Mouse (Mus musculus) CD4-positive helper T cell, adult 2 months (primary cell): ENCODE measurements at regions not wholly inside any gene's neighbourhood (a gene's known extent, or its start where the extent isn't known, plus 50 kb on each side); places are given as distances from the start of the nearest gene placed in this dataset.
A peak's percentile ranks its signal among the peaks of the same experiment; 100 is the strongest.

Experiments used
- DNase-seq: peaks from one replicate; pipeline ENCODE4 v3.0.0-alpha.2; 2012; ENCODE audit warnings: low read depth, missing footprints, low spot score

DNA sequence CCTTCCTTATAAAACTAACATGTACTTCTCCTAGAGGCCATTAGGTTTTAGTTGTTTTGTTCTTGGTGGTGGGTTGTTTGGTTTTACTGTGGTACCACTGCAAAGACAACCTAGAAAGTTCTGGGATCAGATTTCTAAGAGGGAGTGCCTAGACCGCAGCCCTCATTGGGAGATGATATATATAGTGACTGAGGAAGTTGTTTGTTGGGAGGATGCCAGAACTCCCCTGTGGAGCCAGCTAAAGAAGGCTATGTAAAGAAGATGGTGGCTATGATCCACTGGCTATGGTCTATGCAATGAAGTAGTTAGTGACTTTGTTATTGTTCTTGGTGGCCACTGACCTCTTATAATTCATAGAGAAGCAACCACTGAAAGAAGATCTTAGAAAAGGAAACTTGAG is 283.8 kb upstream of the Kif2a start:
- DNase-seq, result no peak

GRCm38 (mm10) chr13:107303878-107304277 is 282.0 kb upstream of the Kif2a start:
- DNase-seq, result no peak

GRCm38 (mm10) chr13:107303322-107303721 is 281.4 kb upstream of the Kif2a start:
- DNase-seq, result no peak

DNA sequence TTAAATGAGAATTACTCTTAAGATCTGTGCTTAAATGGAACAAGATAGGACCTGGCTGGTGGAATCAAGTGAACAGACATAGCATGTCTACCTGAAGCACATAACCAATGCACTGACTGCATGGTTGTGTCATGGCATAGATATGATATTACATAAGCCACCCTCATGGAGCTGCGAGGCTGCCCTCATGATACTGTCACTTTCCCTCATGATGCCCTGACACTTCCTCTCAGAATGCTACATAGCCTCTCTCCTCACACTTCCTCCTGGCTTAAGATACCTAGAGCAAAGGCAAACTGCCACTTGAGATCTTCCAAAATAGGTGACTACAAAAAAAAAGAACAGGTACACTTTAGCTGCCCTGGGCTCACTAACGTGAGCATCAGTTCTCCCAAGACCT is 278.9 kb upstream of the Kif2a start:
- no peak for DNase-seq

DNA sequence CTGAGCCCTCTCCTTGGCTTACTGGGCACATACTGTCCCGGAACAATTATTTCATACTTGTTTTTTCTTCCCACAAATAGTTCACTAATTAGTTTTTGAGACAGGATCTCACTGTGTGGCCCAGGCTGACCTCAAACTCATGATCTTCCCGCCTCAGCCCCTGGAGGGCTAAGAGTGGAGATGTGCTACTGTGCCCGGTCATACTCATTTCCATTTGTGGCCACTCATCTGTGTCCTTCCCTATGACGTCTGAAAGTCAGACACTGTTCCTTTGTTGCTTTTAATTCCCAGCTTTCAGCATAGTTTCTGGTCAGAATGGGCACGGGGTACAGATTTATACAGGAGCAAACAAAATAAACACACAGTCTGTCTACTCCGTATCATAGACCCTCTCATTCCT is 242.7 kb upstream of the Kif2a start:
- no peak for DNase-seq

- no peak for DNase-seq
These were observed 239.6 kb upstream of the Kif2a start for GRCm38 (mm10) chr13:107261479-107262050.

GRCm38 (mm10) chr13:107260274-107260673 is 238.3 kb upstream of the Kif2a start:
- no peak for DNase-seq

- no peak for DNase-seq
These were observed 226.0 kb upstream of the Kif2a start for GRCm38 (mm10) chr13:107247792-107248505.

GRCm38 (mm10) chr13:107246956-107247751 is 225.2 kb upstream of the Kif2a start:
- DNase-seq, result no peak

- no peak for DNase-seq
These were observed 222.2 kb upstream of the Kif2a start for GRCm38 (mm10) chr13:107244173-107244572.

DNA sequence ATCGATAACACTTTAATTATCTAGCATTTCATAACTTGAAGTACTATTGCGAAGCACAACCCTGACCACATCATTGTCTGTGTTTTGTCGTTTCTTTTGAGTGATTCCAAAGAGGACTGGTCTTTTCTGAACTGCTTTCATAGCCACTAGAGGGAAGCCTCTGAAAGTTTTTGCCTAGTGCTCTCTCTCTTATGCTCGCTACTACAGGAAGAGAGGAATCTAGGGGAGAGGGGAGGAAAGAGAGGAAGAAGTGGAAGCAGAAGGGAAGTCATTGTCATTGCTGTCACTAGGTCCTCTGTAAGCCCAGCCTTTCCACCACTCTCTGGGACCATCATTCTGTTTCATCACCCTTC is 217.1 kb upstream of the Kif2a start:
- no peak for DNase-seq

DNA sequence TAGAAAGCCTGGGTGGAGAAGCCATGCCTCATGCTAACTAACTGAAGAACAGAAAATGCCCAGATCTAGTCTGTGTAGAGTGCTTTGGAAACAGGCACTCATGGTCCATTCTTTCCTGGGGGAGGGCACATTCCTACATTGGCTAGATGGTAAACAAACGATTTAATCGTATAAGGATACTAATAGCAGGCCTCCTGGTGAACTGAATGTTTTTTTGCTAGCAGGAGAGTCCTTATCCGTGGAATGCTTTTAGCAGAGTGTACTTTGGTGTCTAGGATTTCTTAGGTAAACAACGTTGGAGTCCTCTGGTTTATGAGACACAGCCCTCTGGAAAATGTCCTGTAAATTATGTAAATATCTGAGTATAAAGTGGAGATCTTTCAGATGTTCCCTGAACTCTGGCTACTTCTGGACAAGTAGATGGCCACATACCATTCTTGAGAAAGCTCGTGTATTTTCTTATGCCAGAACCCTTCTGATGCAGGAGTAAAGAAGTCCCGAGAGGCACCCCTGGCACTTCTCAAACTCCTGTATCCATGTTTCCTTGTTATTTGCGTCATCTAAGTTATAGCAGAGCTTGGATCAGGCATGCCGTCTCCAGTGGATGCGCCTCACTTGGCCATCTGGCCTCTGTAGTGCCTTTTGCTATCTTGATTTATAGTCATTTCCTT is 216.6 kb upstream of the Kif2a start:
- DNase-seq, result no peak

GRCm38 (mm10) chr13:107219456-107219855 is 197.5 kb upstream of the Kif2a start:
- no peak for DNase-seq

- DNase-seq, result no peak
These were observed 196.4 kb upstream of the Kif2a start for GRCm38 (mm10) chr13:107218351-107218750.

GRCm38 (mm10) chr13:107217825-107218224 is 195.9 kb upstream of the Kif2a start:
- no peak for DNase-seq

- no peak for DNase-seq
These were observed 191.4 kb upstream of the Kif2a start for GRCm38 (mm10) chr13:107213281-107213680.

GRCm38 (mm10) chr13:107210676-107211075 is 188.8 kb upstream of the Kif2a start:
- DNase-seq, result no peak

- DNase-seq, result peak; percentile 2
These were observed 185.6 kb upstream of the Kif2a start for GRCm38 (mm10) chr13:107207354-107208181.

DNA sequence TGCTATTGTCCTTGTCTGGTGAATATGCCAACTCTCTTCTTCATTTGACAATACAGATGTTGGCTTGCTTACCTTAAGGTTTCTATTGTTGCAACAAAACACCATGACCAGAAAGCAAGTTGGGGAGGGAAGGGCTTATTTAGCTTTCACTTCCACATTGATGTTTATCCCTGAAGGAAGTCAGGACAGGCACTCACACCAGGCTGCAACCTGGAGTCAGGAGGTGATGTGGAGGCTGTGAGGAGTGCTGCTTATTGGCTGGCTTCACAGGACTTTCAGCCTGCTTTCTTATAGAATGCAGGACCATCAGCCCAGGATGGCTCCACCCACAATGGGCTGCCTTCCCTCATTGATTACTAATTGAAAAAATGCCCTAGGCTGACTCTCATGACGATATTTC is 177.9 kb upstream of the Kif2a start:
- no peak for DNase-seq

- no peak for DNase-seq
These were observed 171.5 kb upstream of the Kif2a start for GRCm38 (mm10) chr13:107193426-107193825.

- no peak for DNase-seq
These were observed 165.4 kb upstream of the Kif2a start for GRCm38 (mm10) chr13:107187258-107187878.
